Mouse (Mus musculus) granulocyte monocyte progenitor cell, adult 5-6 weeks (primary cell): ENCODE results near the gene Slc46a2. TPM values are rescaled to one million over a fixed set of nuclear protein-coding genes. Genes with fewer than 3 reads are reported as not detected.
A peak's percentile ranks its signal among the peaks of the same experiment; 100 is the strongest.

Experiments used
- ATAC-seq: replicated peaks from 2 replicates; pipeline ENCODE4 v1.8.0; 2016; ENCODE audit warnings: mild to moderate bottlenecking, moderate TSS enrichment, inconsistent platforms; ENCODE audit not compliant: poor library complexity, severe bottlenecking
- total RNA-seq, 2 experiments: library from RNA; stranded (forward) in 1 of 2; stranded (reverse) in 1 of 2; fragments of 200-712, 200-1000 nt in 1 of 2; fragments of >200 nt in 1 of 2; fragmentation: Nextera tagmentation in 1 of 2; gene quantifications; 2 replicates each; pipeline ENCODE4 v1.2.3; 2014 to 2017

Slc46a2 gene
- total RNA-seq, 2 experiments from 2014 or later, result not detected

DNA sequence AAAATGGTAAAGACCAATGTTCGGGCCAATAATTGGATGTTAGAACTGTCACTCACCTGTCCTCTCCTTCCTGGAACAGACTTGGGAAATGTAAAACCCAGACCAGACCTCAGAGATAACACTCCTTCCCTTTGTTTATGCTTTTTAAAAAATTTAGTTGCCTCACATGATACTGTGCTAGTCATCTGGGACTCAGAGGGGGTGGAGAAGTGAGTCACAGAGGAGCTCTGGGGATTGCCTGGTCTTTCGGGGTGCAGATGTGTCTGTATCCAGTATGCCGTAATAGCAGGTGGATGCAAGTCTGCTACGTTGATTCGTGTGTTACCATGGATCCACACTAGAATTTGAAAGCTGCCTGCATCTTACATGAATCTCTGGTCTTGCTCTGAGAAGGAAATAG lies 22.1 kb downstream of the Slc46a2 start:
- no peak for ATAC-seq

- ATAC-seq, result no peak
Observed at GRCm38 (mm10) chr4:59891723-59892416, 23.0 kb downstream of the Slc46a2 start.

- ATAC-seq, result no peak
Observed at GRCm38 (mm10) chr4:59890086-59890600, 24.7 kb downstream of the Slc46a2 start.

DNA sequence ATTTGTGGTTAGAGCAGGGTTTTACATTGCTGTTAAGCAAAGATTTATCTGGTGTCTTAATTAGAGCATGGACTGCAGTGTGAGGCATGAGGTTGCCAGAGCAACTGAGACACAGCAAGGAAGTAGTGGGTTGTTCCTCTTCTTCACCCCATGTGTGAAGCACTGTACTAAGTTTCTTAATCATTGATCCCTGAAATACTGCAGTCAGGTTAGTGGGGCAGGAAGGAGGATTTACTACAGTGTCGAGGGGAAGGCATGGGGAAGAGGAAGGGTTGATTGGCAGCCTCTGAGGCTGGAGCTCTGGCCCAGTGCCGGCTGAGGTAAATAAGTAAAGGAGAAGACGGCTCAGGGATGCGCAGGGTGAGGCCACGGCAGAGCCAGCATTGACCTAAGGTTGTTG lies 26.8 kb downstream of the Slc46a2 start:
- ATAC-seq, result peak; percentile 87

DNA sequence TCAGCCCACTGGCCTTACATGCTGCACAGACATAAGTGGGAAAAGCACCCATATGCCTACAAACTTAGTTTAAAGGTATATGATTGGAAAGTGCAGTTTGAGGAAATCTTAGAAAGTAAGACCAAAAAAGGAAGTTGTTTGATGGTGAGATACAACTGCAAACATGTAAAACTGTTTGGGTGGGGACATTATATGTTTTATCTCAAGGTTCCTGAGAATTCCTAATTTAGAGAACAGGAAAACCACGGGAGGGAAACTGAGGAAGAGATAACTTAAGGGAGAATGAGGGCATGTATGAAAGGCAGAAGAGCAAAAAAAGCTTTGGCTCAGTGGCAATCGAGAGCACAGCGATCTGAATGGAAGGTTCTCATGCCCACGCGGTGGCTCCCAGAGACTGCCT lies 27.8 kb downstream of the Slc46a2 start:
- no peak for ATAC-seq

- no peak for ATAC-seq
Observed at GRCm38 (mm10) chr4:59886281-59886680, 28.6 kb downstream of the Slc46a2 start.

DNA sequence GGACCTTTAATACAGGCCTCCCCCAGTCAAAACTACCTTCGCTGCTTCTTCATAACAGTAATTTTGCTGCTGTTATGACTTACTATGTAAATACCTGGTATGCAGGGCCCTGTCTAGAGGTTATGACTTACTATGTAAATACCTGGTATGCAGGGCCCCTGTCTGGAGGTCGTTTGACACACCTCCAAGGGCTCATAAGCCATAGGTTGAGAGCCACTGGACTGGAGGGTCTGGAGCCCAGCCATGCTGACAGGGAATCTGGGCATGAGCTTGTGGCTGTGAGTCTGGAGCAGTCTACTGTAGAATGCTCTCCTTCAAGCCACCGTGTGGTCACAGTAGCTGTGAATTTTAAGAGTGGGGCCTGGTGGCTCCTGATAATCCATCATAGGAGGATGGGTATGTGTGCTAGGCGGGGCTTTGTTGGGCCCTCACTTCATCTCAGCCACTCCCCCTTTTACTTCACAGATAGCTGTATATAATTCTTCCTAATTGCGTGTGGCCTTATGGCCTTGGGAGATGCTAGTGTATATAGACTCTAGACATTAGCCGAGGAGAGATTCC lies 30.6 kb downstream of the Slc46a2 start:
- ATAC-seq, result no peak

DNA sequence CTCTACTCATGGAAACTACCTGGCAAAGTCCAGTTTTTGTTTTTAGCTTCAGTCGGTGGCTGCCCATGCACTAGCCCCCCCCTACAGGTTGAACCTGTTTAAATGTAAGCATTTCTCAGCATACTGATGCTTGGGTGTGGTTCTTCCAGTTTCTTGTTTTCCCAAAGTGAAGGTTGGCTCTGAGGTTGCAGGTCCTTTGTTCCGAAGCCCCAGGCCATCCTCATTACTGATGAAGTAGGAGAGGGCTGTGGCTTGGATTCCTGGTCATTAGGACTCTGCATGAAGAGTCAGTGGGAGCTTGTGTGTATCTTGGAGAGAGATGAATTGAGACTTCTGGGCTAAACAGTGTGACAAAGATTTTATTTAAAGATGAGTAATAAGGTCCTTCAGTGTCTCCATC lies 33.6 kb downstream of the Slc46a2 start:
- ATAC-seq, result no peak

- no peak for ATAC-seq
Observed at GRCm38 (mm10) chr4:59880725-59881124, 34.1 kb downstream of the Slc46a2 start.

DNA sequence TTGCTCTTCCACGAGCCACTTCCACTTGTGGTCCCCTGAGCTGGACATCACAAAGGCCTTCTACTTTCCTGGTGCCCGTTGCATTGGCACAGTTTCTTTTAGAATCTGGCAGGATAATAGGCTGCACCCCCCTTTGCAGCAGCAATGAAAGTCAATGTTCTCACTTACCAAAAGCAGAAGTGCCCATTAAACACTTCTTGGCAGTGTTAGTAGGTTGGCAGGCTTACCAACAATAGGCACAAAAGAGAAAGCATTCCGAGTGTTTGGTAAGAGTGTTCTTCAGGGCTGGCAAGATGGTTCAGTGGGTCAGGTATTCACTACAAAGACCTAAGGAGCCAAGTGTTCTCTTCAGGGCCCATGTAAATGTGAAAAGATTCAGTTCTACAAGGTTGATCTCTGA lies 35.4 kb downstream of the Slc46a2 start:
- peak; percentile 66 for ATAC-seq

DNA sequence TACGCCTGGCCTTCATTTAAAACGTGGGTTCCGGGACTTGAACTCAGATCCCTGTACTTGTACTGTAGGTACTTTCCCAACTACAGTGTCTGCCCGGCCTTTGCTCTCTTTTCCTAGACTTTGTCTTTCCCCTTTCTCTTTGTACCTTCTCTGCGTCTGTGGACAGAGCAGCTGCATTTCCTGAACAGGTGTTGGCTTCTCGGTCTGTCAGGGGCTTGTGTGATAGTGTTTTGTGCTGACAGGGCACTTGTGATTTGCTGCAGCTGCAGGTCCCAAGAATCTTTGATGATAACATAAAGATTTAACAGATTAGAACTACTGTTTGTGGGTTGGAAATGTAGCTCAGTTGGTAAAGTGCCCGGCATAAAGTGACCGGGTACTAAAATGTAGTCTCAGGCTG lies 36.3 kb downstream of the Slc46a2 start:
- ATAC-seq, result no peak

DNA sequence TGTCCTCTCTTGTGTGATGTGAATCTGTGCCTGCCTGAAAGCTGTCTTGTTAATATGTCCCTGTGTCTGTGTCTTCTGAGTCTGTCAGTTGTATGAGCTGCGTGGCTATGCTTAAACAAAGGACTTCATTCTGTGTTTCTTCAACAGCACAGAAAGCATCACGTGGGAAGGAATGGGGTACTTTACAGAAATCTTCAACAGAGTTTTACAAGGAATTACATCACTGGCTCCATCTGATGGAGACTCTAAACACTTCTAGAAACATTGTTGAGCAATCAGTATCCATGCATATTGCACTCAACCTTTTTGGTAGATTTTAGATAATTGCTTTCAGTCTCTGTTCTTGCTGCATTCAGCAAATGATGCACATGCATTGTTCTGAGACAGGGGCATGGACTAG lies 37.8 kb downstream of the Slc46a2 start:
- ATAC-seq, result 0 out of 2 replicates have a peak, but pooled peaks have one; percentile 19

- ATAC-seq, result no peak
Observed at GRCm38 (mm10) chr4:59876570-59876969, 38.3 kb downstream of the Slc46a2 start.

DNA sequence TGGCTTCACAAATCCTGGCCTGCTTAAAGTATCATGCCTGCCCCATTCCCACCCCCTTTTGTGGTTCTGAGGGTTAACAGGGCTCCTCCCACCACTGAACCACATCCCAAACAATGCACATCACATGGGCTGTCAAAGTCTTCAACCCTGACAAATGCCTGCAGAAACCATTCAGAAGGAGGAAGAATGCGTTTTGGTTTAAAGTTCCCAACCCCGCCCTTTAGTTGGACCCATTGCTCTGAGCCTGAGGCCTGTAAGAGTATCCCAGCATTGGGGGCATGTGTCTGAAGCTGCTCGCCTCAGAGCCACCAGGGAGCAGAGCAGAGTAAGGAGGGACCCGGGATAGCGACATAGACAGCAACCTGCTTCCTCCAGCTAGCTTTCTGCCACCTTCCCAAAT lies 41.0 kb downstream of the Slc46a2 start:
- ATAC-seq, result peak; percentile 54

DNA sequence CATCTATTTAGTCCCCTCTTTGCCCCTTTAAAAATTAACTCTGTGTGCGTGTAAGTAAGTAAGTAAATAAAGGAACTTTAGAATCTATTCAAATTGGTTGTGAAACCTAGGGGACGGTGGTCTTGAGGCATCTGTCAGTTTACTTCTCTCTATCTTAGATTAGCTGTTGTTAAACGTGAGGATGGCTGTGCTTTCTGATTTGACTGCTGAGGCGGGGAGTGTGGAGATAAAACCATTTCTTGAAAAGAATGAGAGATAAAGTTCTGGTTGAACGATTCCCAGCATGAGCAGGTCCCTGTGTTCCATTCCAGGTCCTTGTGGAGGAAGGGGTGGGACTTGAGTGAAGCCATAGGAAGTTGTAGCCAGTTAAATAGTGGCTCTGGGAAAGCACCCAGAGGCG lies 41.6 kb downstream of the Slc46a2 start:
- ATAC-seq, result no peak

GRCm38 (mm10) chr4:59870859-59871591 lies 43.8 kb downstream of the Slc46a2 start:
- peak; percentile 82 for ATAC-seq

GRCm38 (mm10) chr4:59870433-59870832 lies 44.4 kb downstream of the Slc46a2 start:
- ATAC-seq, result no peak

- ATAC-seq, result no peak
Observed at GRCm38 (mm10) chr4:59869488-59870057, 45.3 kb downstream of the Slc46a2 start.

DNA sequence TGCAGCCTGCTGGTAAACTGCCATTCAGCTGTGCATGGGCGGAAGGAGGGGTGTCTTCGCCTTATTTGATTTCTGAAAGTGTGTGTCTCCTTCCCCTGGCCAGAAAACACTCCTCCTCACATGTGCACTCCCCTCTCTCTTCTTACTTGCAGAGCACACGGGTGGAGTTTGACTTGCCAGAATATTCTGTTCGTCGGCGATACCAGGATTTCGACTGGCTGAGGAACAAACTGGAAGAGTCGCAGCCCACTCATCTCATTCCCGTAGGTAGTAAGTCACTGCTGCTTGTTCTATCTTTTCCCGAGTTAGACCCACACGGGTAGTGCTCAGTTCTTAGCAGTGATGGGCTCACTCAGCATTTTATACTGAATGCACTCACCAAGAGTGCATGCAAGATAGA lies 46.8 kb downstream of the Slc46a2 start:
- ATAC-seq, result no peak

DNA sequence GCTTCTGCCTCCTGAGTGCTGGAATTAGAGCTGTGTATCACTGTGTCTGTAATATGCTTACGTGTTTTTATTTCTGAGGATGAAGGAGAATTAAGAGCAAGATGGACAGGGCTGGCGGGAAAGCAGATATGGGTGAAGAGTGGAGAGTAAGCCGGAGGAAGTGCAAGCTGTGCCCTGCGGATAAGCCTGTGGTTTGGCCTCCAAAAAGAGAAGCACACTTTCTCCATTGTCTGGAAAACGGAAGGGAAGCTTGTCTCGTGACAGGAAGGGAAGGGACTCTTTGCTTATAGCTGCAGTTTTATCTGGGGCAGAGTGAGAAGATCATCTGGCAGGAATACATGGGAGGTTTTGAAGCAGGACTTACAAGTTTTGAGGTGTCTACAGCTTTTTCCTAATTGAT lies 51.0 kb downstream of the Slc46a2 start:
- peak; percentile 88 for ATAC-seq

- ATAC-seq, result peak; percentile 67
Observed at GRCm38 (mm10) chr4:59862335-59862734, 52.5 kb downstream of the Slc46a2 start.
